20 mouse cellular contexts compared by ENCODE assay signal in genomic region chr4:101107122-101107521, GRCm38 (mm10). TPM values are rescaled to one million over a fixed set of nuclear protein-coding genes. Genes with fewer than 3 reads are reported as not detected.
DNase-seq lines count a peak whose midpoint lies in the region; ATAC-seq and TF ChIP-seq lines count a peak whose summit lies in the region.
"Had no signal": no experiment of that assay in that cellular context is flagged by ENCODE, and none has a peak within 500 bp of the region (broad histone marks: within the 10 kb centered on the region; RNA-seq: fewer than 3 reads in every experiment).

No protein-coding gene starts in this region.

- ATAC-seq in cerebellum, adult (ENCODE audit: insufficient number of reproducible peaks, low FRiP score, low TSS enrichment) = peak; percentile 58
- ATAC-seq in forebrain, embryonic 16.5 days = no peak
- ATAC-seq: forebrain, embryonic 13.5 days had no signal

- peaks cover 3% of the 10 kb centered on the region; the same call in 1 of the 2 replicates for H3K9me3 ChIP-seq in forebrain, embryonic 16.5 days (ENCODE audit: control insufficient read depth, low read length)

- H3K27me3 ChIP-seq in thymus, adult 2 months (ENCODE audit: control insufficient read depth, insufficient read depth, low read length) = no peaks in the 10 kb centered on the region
- H3K27me3 ChIP-seq in forebrain, embryonic 16.5 days (replicated peaks; ENCODE audit: control insufficient read depth, insufficient read depth, low read length) = no peaks in the 10 kb centered on the region
- H3K27me3 ChIP-seq: embryonic facial prominence, embryonic 13.5 days; forebrain, embryonic 13.5 days; hindbrain, embryonic 15.5 days had no signal

- no peak overlapping the region for H3K9ac ChIP-seq in forebrain, embryonic 16.5 days (replicated peaks; ENCODE audit: low read depth, low read length)
- H3K9ac ChIP-seq: embryonic facial prominence, embryonic 13.5 days; forebrain, embryonic 13.5 days; hindbrain, embryonic 15.5 days had no signal

- DNase-seq in cerebellum, adult 9-10 months = no peak
- DNase-seq in gastrocnemius, postnatal 14 days = peak; percentile 9
- DNase-seq in gastrocnemius, postnatal 10 days = no peak
- DNase-seq in thymus, postnatal 4 days = peak; percentile 14
- DNase-seq in thymus, adult 2 months = no peak
- no peak for DNase-seq in frontal cortex, postnatal 36 days (ENCODE audit: low spot score in 2 of 2)
- DNase-seq: adrenal gland, postnatal 14 days; embryo, embryonic 11 days; kidney, adult 2 months had no signal

- no peaks in the 10 kb centered on the region for H3K4me1 ChIP-seq in thymus, adult 2 months (replicated peaks; ENCODE audit: control insufficient read depth, insufficient read depth, low read length)
- H3K4me1 ChIP-seq in forebrain, embryonic 16.5 days (replicated peaks; ENCODE audit: control insufficient read depth, insufficient read depth, low read length) = no peaks in the 10 kb centered on the region
- H3K4me1 ChIP-seq: embryonic facial prominence, embryonic 13.5 days; forebrain, embryonic 13.5 days; hindbrain, embryonic 15.5 days had no signal

- no peak overlapping the region for H3K4me2 ChIP-seq in forebrain, embryonic 16.5 days (ENCODE audit: low read length)
- H3K4me2 ChIP-seq: embryonic facial prominence, embryonic 13.5 days; forebrain, embryonic 13.5 days; heart, embryonic 11.5 days; hindbrain, embryonic 15.5 days; midbrain, embryonic 11.5 days had no signal

- WGBS in thymus, adult 2 months = 55% methylated on average over 12 of the region's 12 CpGs
- 89% methylated on average over 12 of the region's 12 CpGs for whole genome bisulfite sequencing in forebrain, embryonic 16.5 days

- TF ChIP-seq POLR2A in thymus, adult 2 months (IDR thresholded peaks at IDR 0.05; ENCODE audit: control insufficient read depth, extremely low read depth, insufficient read depth, low read length, poor library complexity) = no peak

- TF ChIP-seq CTCF in thymus, adult 2 months (IDR thresholded peaks at IDR 0.05; ENCODE audit: borderline replicate concordance, control insufficient read depth, extremely low read depth, insufficient read depth, low read length, poor library complexity) = no peak

- H3K36me3 ChIP-seq in thymus, adult 2 months (ENCODE audit: control insufficient read depth, insufficient read depth, low read length) = no peaks in the 10 kb centered on the region
- no peaks in the 10 kb centered on the region for H3K36me3 ChIP-seq in forebrain, embryonic 16.5 days (ENCODE audit: control insufficient read depth, insufficient read depth)

- intact Hi-C loops in gastrocnemius, postnatal 14 days (cut with DNase I; ENCODE audit: low total_unique reads) = no loop called here

- no peak overlapping the region for H3K27ac ChIP-seq in thymus, adult 2 months (ENCODE audit: control insufficient read depth, insufficient read depth, low read length)
- no peak overlapping the region for H3K27ac ChIP-seq in forebrain, embryonic 16.5 days (ENCODE audit: low read length)
- H3K27ac ChIP-seq: embryonic facial prominence, embryonic 13.5 days; forebrain, embryonic 13.5 days; hindbrain, embryonic 15.5 days; kidney, postnatal 0 days; macrophage; stomach, postnatal 0 days had no signal

- no peak overlapping the region for H3K4me3 ChIP-seq in thymus, adult 2 months (ENCODE audit: control insufficient read depth, insufficient read depth, low read length)
- H3K4me3 ChIP-seq in forebrain, embryonic 16.5 days (replicated peaks; ENCODE audit: low read length) = no peak overlapping the region
- H3K4me3 ChIP-seq: embryonic facial prominence, embryonic 13.5 days; erythroblast, embryonic 14.5 days; forebrain, embryonic 13.5 days; hindbrain, embryonic 15.5 days had no signal

RNA-seq across cellular contexts. Expression of gene Raver2, which starts 38.3 kb away (rescaled TPM):
- 1 to 10 TPM; 3.6 to 4.6 TPM for total RNA-seq in gastrocnemius, postnatal 14 days (2021)
- total RNA-seq in gastrocnemius, postnatal 10 days (2021) = 1 to 10 TPM; 5.9 TPM
- 5.9 and 7.0 TPM in 2 replicates for polyA plus RNA-seq in thymus, adult 2 months (2012; rRNA removed)
- polyA plus RNA-seq in forebrain, embryonic 16.5 days (2015; fragmentation: Nextera tagmentation; extraction: Ambion mirVana) = 4.2 and 4.7 TPM in 2 replicates
- polyA plus RNA-seq: erythroblast, embryonic 14.5 days; macrophage had no signal

Comparison
In these comparisons a context has a peak if more than half of its experiments do, and no peak if none do; other contexts are left out.
1. DNase-seq: peak in gastrocnemius, postnatal 14 days (single experiment) and thymus, postnatal 4 days (single experiment); none in cerebellum, adult 9-10 months (single experiment), gastrocnemius, postnatal 10 days (single experiment), thymus, adult 2 months (single experiment) and frontal cortex, postnatal 36 days (0 of 2).